Mouse (Mus musculus): ENCODE measurements around the gene Cdyl. TPM values are rescaled to one million over a fixed set of nuclear protein-coding genes. Genes with fewer than 3 reads are reported as not detected.

Cdyl gene
- polyA plus RNA-seq, 1 experiment from 2014 or later, result 8.2 TPM

- 87% methylated on average over 8 of the region's 8 CpGs for WGBS
- no peak for ATAC-seq (ENCODE audit: low FRiP score, low TSS enrichment)
Observed at GRCm38 (mm10) chr13:35815205-35815726, 155.6 kb downstream of the Cdyl start.

GRCm38 (mm10) chr13:35815782-35816368 is 156.2 kb downstream of the Cdyl start:
- Histone ChIP-seq H3K4me1 (ENCODE audit: insufficient read depth, low read length) (peaks cover 24% of the 10 kb centered on the region), H3K36me3 (ENCODE audit: insufficient read depth, low read length) (peaks cover 30% of the 10 kb centered on the region), H3K9ac (replicated peaks; ENCODE audit: low read length) (no peak overlapping the region), H3K27me3 (ENCODE audit: insufficient read depth, low read length) (no peaks in the 10 kb centered on the region), H3K4me3 (ENCODE audit: low read length) (no peak overlapping the region), H3K9me3 (ENCODE audit: low read length) (no peaks in the 10 kb centered on the region), H3K4me2 (replicated peaks; ENCODE audit: low read depth, low read length) (no peak overlapping the region), H3K27ac (ENCODE audit: low read length) (no peak overlapping the region)
- no peak for ATAC-seq (ENCODE audit: low FRiP score, low TSS enrichment)
- WGBS, result 85% methylated on average over 16 of the region's 16 CpGs

More at GRCm38 (mm10) chr13:35815205-35815726, 155.6 kb downstream of the Cdyl start:
- Histone ChIP-seq H3K27ac (ENCODE audit: low read length) (no peak overlapping the region), H3K9me3 (ENCODE audit: low read length) (no peaks in the 10 kb centered on the region), H3K4me2 (replicated peaks; ENCODE audit: low read depth, low read length) (no peak overlapping the region), H3K36me3 (ENCODE audit: insufficient read depth, low read length) (peaks cover 30% of the 10 kb centered on the region), H3K27me3 (ENCODE audit: insufficient read depth, low read length) (no peaks in the 10 kb centered on the region), H3K4me1 (ENCODE audit: insufficient read depth, low read length) (peaks cover 23% of the 10 kb centered on the region; the same call in 1 of the 2 replicates), H3K9ac (replicated peaks; ENCODE audit: low read length) (no peak overlapping the region), H3K4me3 (ENCODE audit: low read length) (no peak overlapping the region)

- Histone ChIP-seq H3K4me3 (ENCODE audit: low read length) (no peak overlapping the region), H3K4me1 (ENCODE audit: insufficient read depth, low read length) (peaks cover 20% of the 10 kb centered on the region), H3K9ac (replicated peaks; ENCODE audit: low read length) (no peak overlapping the region), H3K36me3 (ENCODE audit: insufficient read depth, low read length) (peaks cover 30% of the 10 kb centered on the region), H3K27ac (ENCODE audit: low read length) (0 out of 2 replicates have a peak overlapping the region, but pooled peaks have one; percentile 24), H3K27me3 (ENCODE audit: insufficient read depth, low read length) (no peaks in the 10 kb centered on the region), H3K4me2 (replicated peaks; ENCODE audit: low read depth, low read length) (no peak overlapping the region), H3K9me3 (ENCODE audit: low read length) (no peaks in the 10 kb centered on the region)
- 39% methylated on average over 3 of the region's 3 CpGs for WGBS
- peak; percentile 36; the same call in 1 of the 2 replicates for ATAC-seq (ENCODE audit: low FRiP score, low TSS enrichment)
Observed at GRCm38 (mm10) chr13:35817626-35818025, 158.0 kb downstream of the Cdyl start.

- Histone ChIP-seq H3K27ac (ENCODE audit: low read length) (0 out of 2 replicates have a peak overlapping the region, but pooled peaks have one; percentile 24), H3K36me3 (ENCODE audit: insufficient read depth, low read length) (peaks cover 30% of the 10 kb centered on the region), H3K27me3 (ENCODE audit: insufficient read depth, low read length) (no peaks in the 10 kb centered on the region), H3K9ac (replicated peaks; ENCODE audit: low read length) (no peak overlapping the region), H3K9me3 (ENCODE audit: low read length) (no peaks in the 10 kb centered on the region), H3K4me2 (replicated peaks; ENCODE audit: low read depth, low read length) (no peak overlapping the region), H3K4me3 (ENCODE audit: low read length) (no peak overlapping the region), H3K4me1 (ENCODE audit: insufficient read depth, low read length) (peaks cover 20% of the 10 kb centered on the region)
- 57% methylated on average over 4 of the region's 4 CpGs for WGBS
- ATAC-seq (ENCODE audit: low FRiP score, low TSS enrichment), result no peak
Observed at GRCm38 (mm10) chr13:35818060-35818459, 158.4 kb downstream of the Cdyl start.

- no peak overlapping the region for H3K4me2 ChIP-seq (replicated peaks; ENCODE audit: low read depth, low read length)
- 41% methylated on average over 10 of the region's 10 CpGs for WGBS
- H3K4me1 ChIP-seq (ENCODE audit: insufficient read depth, low read length), result peaks cover 20% of the 10 kb centered on the region
- no peaks in the 10 kb centered on the region for H3K9me3 ChIP-seq (ENCODE audit: low read length)
- no peak for ATAC-seq (ENCODE audit: low FRiP score, low TSS enrichment)
- H3K36me3 ChIP-seq (ENCODE audit: insufficient read depth, low read length), result peaks cover 39% of the 10 kb centered on the region
- H3K27me3 ChIP-seq (ENCODE audit: insufficient read depth, low read length), result no peaks in the 10 kb centered on the region
- no peak overlapping the region for H3K4me3 ChIP-seq (ENCODE audit: low read length)
- no peak overlapping the region for H3K27ac ChIP-seq (ENCODE audit: low read length)
- no peak overlapping the region for H3K9ac ChIP-seq (replicated peaks; ENCODE audit: low read length)
Observed at GRCm38 (mm10) chr13:35821821-35822454, 162.3 kb downstream of the Cdyl start.

- 70% methylated on average over 8 of the region's 8 CpGs for WGBS
- Histone ChIP-seq H3K27ac (ENCODE audit: low read length) (no peak overlapping the region), H3K9ac (replicated peaks; ENCODE audit: low read length) (no peak overlapping the region), H3K27me3 (ENCODE audit: insufficient read depth, low read length) (no peaks in the 10 kb centered on the region), H3K4me2 (replicated peaks; ENCODE audit: low read depth, low read length) (no peak overlapping the region), H3K4me3 (ENCODE audit: low read length) (no peak overlapping the region), H3K36me3 (ENCODE audit: insufficient read depth, low read length) (peaks cover 30% of the 10 kb centered on the region), H3K4me1 (ENCODE audit: insufficient read depth, low read length) (peaks cover 14% of the 10 kb centered on the region), H3K9me3 (ENCODE audit: low read length) (no peaks in the 10 kb centered on the region)
- no peak for ATAC-seq (ENCODE audit: low FRiP score, low TSS enrichment)
Observed at GRCm38 (mm10) chr13:35822795-35823194, 163.2 kb downstream of the Cdyl start.

GRCm38 (mm10) chr13:35825639-35826038 is 166.0 kb downstream of the Cdyl start:
- Histone ChIP-seq H3K27ac (ENCODE audit: low read length) (no peak overlapping the region), H3K9me3 (ENCODE audit: low read length) (no peaks in the 10 kb centered on the region), H3K4me1 (ENCODE audit: insufficient read depth, low read length) (peaks cover 6% of the 10 kb centered on the region; the same call in 1 of the 2 replicates), H3K4me3 (ENCODE audit: low read length) (no peak overlapping the region), H3K36me3 (ENCODE audit: insufficient read depth, low read length) (peaks cover 17% of the 10 kb centered on the region), H3K4me2 (replicated peaks; ENCODE audit: low read depth, low read length) (no peak overlapping the region), H3K27me3 (ENCODE audit: insufficient read depth, low read length) (no peaks in the 10 kb centered on the region), H3K9ac (replicated peaks; ENCODE audit: low read length) (no peak overlapping the region)
- no peak for ATAC-seq (ENCODE audit: low FRiP score, low TSS enrichment)
- 90% methylated on average over 2 of the region's 2 CpGs for WGBS

- no peaks in the 10 kb centered on the region for H3K27me3 ChIP-seq (ENCODE audit: insufficient read depth, low read length)
- no peak overlapping the region for H3K27ac ChIP-seq (ENCODE audit: low read length)
- 40% methylated on average over 6 of the region's 6 CpGs for WGBS
- no peak overlapping the region for H3K4me2 ChIP-seq (replicated peaks; ENCODE audit: low read depth, low read length)
- peaks cover 6% of the 10 kb centered on the region; the same call in 1 of the 2 replicates for H3K4me1 ChIP-seq (ENCODE audit: insufficient read depth, low read length)
- no peak for ATAC-seq (ENCODE audit: low FRiP score, low TSS enrichment)
- no peak overlapping the region for H3K9ac ChIP-seq (replicated peaks; ENCODE audit: low read length)
- H3K36me3 ChIP-seq (ENCODE audit: insufficient read depth, low read length), result 0 out of 2 replicates have a peak, but pooled peaks cover 3% of the 10 kb centered on the region
- no peak overlapping the region for H3K4me3 ChIP-seq (ENCODE audit: low read length)
- no peaks in the 10 kb centered on the region for H3K9me3 ChIP-seq (ENCODE audit: low read length)
Observed at GRCm38 (mm10) chr13:35832676-35833075, 173.0 kb downstream of the Cdyl start.

GRCm38 (mm10) chr13:35833941-35834340 is 174.3 kb downstream of the Cdyl start:
- Histone ChIP-seq H3K4me3 (ENCODE audit: low read length) (no peak overlapping the region), H3K27me3 (ENCODE audit: insufficient read depth, low read length) (no peaks in the 10 kb centered on the region), H3K27ac (ENCODE audit: low read length) (no peak overlapping the region), H3K4me1 (ENCODE audit: insufficient read depth, low read length) (peaks cover 6% of the 10 kb centered on the region; the same call in 1 of the 2 replicates), H3K4me2 (replicated peaks; ENCODE audit: low read depth, low read length) (no peak overlapping the region), H3K9me3 (ENCODE audit: low read length) (no peaks in the 10 kb centered on the region), H3K9ac (replicated peaks; ENCODE audit: low read length) (no peak overlapping the region), H3K36me3 (ENCODE audit: insufficient read depth, low read length) (0 out of 2 replicates have a peak, but pooled peaks cover 3% of the 10 kb centered on the region)
- 0 out of 2 replicates have a peak, but pooled peaks have one; percentile 70 for ATAC-seq (ENCODE audit: low FRiP score, low TSS enrichment)
- WGBS, result 26% methylated on average over 6 of the region's 6 CpGs

- H3K4me2 ChIP-seq (replicated peaks; ENCODE audit: low read depth, low read length), result no peak overlapping the region
- H3K36me3 ChIP-seq (ENCODE audit: insufficient read depth, low read length), result 0 out of 2 replicates have a peak, but pooled peaks cover 3% of the 10 kb centered on the region
- H3K27me3 ChIP-seq (ENCODE audit: insufficient read depth, low read length), result no peaks in the 10 kb centered on the region
- no peaks in the 10 kb centered on the region for H3K9me3 ChIP-seq (ENCODE audit: low read length)
- no peak for ATAC-seq (ENCODE audit: low FRiP score, low TSS enrichment)
- peaks cover 6% of the 10 kb centered on the region; the same call in 1 of the 2 replicates for H3K4me1 ChIP-seq (ENCODE audit: insufficient read depth, low read length)
- H3K4me3 ChIP-seq (ENCODE audit: low read length), result no peak overlapping the region
- H3K27ac ChIP-seq (ENCODE audit: low read length), result no peak overlapping the region
- no peak overlapping the region for H3K9ac ChIP-seq (replicated peaks; ENCODE audit: low read length)
- 87% methylated on average over 7 of the region's 7 CpGs for WGBS
Observed at GRCm38 (mm10) chr13:35835669-35836068, 176.0 kb downstream of the Cdyl start.
